8 mouse cellular contexts compared by ENCODE assay signal in the genomic region with DNA sequence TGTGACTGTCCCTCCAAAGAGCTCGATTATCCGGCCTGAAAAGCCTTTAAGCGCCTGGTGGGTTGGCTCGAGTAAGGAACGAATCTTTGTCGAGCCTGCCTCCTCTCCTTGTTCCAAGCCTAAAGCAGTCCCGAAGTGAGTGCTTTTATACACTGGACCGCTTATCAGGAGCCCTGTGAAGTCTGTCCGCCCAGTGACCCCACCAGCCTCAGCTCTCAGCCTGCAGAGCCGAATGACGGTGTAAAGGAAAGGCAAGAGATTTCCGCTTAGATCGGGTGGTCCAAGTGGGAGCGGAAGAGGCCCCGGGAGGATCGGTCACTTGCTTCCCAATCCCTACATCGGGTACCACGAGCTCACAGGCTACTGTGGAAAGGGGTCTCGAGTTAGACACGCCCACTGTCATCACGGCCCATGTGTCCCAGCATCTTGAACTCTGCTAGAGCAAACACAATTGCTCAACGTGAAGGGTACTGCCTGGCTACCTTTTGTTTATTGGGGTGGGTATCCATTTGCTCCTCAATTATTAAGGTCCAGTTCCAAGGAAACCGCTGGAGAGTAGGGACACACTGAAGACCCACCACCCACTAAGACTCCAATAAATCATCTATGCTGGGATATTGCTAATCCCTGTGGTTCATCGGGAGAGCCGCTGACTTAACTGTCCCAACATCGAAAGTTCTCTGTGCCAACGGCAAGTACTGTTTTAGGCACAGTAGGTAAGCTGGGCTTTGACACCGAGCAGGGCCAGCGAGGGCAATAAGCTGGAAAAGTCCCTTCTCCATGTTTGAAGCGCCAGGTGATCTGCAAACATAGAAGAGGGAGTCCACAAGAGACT. TPM values are rescaled to one million over a fixed set of nuclear protein-coding genes. Genes with fewer than 3 reads are reported as not detected.
DNase-seq lines count a peak whose midpoint lies in the region; ATAC-seq and TF ChIP-seq lines count a peak whose summit lies in the region.

No protein-coding gene starts in this region.

- peak overlapping the region; percentile 97 for H3K9ac ChIP-seq in embryonic facial prominence, embryonic 12.5 days
- H3K9ac ChIP-seq in hindbrain, embryonic 14.5 days: peak overlapping the region; percentile 85
- peak overlapping the region; percentile 72 for H3K9ac ChIP-seq in liver, embryonic 12.5 days

- no peak for TF ChIP-seq CTCF in testis, adult 2 months (IDR thresholded peaks at IDR 0.05; ENCODE audit: control insufficient read depth, insufficient read depth, insufficient replicate concordance, low read depth, low read length)
- TF ChIP-seq CTCF in olfactory bulb, adult 2 months (IDR thresholded peaks at IDR 0.05; ENCODE audit: insufficient read depth, low read depth, low read length): no peak

- no peak for ATAC-seq in embryonic facial prominence, embryonic 12.5 days (ENCODE audit: insufficient number of reproducible peaks, insufficient read depth, low FRiP score, low TSS enrichment)
- ATAC-seq in hindbrain, embryonic 14.5 days (ENCODE audit: low FRiP score): no peak
- no peak for ATAC-seq in liver, embryonic 12.5 days

- no peaks in the 10 kb centered on the region; the same call in 1 of the 2 replicates for H3K36me3 ChIP-seq in testis, adult 2 months (ENCODE audit: control insufficient read depth, insufficient read depth, low read length)
- H3K36me3 ChIP-seq in embryonic facial prominence, embryonic 12.5 days: 0 out of 2 replicates have a peak, but pooled peaks cover 2% of the 10 kb centered on the region
- H3K36me3 ChIP-seq in hindbrain, embryonic 14.5 days (replicated peaks; ENCODE audit: control insufficient read depth, insufficient read depth): peaks cover 3% of the 10 kb centered on the region; the same call in 1 of the 2 replicates
- H3K36me3 ChIP-seq in liver, embryonic 12.5 days: peaks cover 18% of the 10 kb centered on the region

- H3K9me3 ChIP-seq in embryonic facial prominence, embryonic 12.5 days: no peaks in the 10 kb centered on the region
- H3K9me3 ChIP-seq in hindbrain, embryonic 14.5 days (ENCODE audit: control insufficient read depth, low read length): no peaks in the 10 kb centered on the region
- H3K9me3 ChIP-seq in liver, embryonic 12.5 days (replicated peaks): no peaks in the 10 kb centered on the region

- no peak for DNase-seq in testis, postnatal 14 days (ENCODE audit: low spot score)
- no peak for DNase-seq in hindbrain, embryonic 14.5 days (ENCODE audit: low spot score)
- no peak for DNase-seq in Muller cell, postnatal 12 days (ENCODE audit: inconsistent ontology term)
- no peak for DNase-seq in left cerebral cortex, adult 18-20 months (ENCODE audit: low spot score in 2 of 2)

- no peaks in the 10 kb centered on the region for H3K27me3 ChIP-seq in testis, adult 2 months (ENCODE audit: control insufficient read depth, insufficient read depth, low read length)
- no peaks in the 10 kb centered on the region for H3K27me3 ChIP-seq in embryonic facial prominence, embryonic 12.5 days
- no peaks in the 10 kb centered on the region for H3K27me3 ChIP-seq in hindbrain, embryonic 14.5 days (ENCODE audit: control insufficient read depth, insufficient read depth, low read length)
- H3K27me3 ChIP-seq in liver, embryonic 12.5 days (replicated peaks): peaks cover 48% of the 10 kb centered on the region

- H3K4me2 ChIP-seq in embryonic facial prominence, embryonic 12.5 days (replicated peaks): peak overlapping the region; percentile 89
- peak overlapping the region; percentile 86 for H3K4me2 ChIP-seq in hindbrain, embryonic 14.5 days (replicated peaks)
- H3K4me2 ChIP-seq in liver, embryonic 12.5 days: peak overlapping the region; percentile 96

- no peak for TF ChIP-seq POLR2A in testis, adult 2 months (IDR thresholded peaks at IDR 0.05; ENCODE audit: control insufficient read depth, low read depth, low read length)
- no peak for TF ChIP-seq POLR2A in olfactory bulb, adult 2 months (IDR thresholded peaks at IDR 0.05; ENCODE audit: insufficient read depth, low read depth, low read length)

- H3K27ac ChIP-seq in testis, adult 2 months (ENCODE audit: control insufficient read depth, insufficient read depth, low read depth, low read length): peak overlapping the region; percentile 87; the same call in 1 of the 2 replicates
- peak overlapping the region; percentile 98 for H3K27ac ChIP-seq in embryonic facial prominence, embryonic 12.5 days
- peak overlapping the region; percentile 98 for H3K27ac ChIP-seq in hindbrain, embryonic 14.5 days
- H3K27ac ChIP-seq in liver, embryonic 12.5 days: peak overlapping the region; percentile 76
- peak overlapping the region; percentile 95 for H3K27ac ChIP-seq in olfactory bulb, adult 2 months (ENCODE audit: insufficient read depth, low read depth, low read length)

- H3K4me3 ChIP-seq in testis, adult 2 months (ENCODE audit: control insufficient read depth, low read depth, low read length): peak overlapping the region; percentile 90
- H3K4me3 ChIP-seq in embryonic facial prominence, embryonic 12.5 days: peak overlapping the region; percentile 91
- H3K4me3 ChIP-seq in hindbrain, embryonic 14.5 days (replicated peaks; ENCODE audit: low read length): peak overlapping the region; percentile 78
- peak overlapping the region; percentile 64 for H3K4me3 ChIP-seq in liver, embryonic 12.5 days
- H3K4me3 ChIP-seq in olfactory bulb, adult 2 months (ENCODE audit: insufficient read depth, low read depth, low read length): peak overlapping the region; percentile 63

- peaks cover 36% of the 10 kb centered on the region for H3K4me1 ChIP-seq in testis, adult 2 months (ENCODE audit: control insufficient read depth, insufficient read depth, low read length)
- peaks cover 42% of the 10 kb centered on the region for H3K4me1 ChIP-seq in embryonic facial prominence, embryonic 12.5 days
- peaks cover 46% of the 10 kb centered on the region for H3K4me1 ChIP-seq in hindbrain, embryonic 14.5 days (replicated peaks; ENCODE audit: control insufficient read depth, insufficient read depth, low read length)
- H3K4me1 ChIP-seq in liver, embryonic 12.5 days: peaks cover 76% of the 10 kb centered on the region
- H3K4me1 ChIP-seq in olfactory bulb, adult 2 months (ENCODE audit: control insufficient read depth, insufficient read depth, low read length): peaks cover 40% of the 10 kb centered on the region

- WGBS in embryonic facial prominence, embryonic 12.5 days: 19% methylated on average over 30 of the region's 30 CpGs
- 16% methylated on average over 30 of the region's 30 CpGs for WGBS in hindbrain, embryonic 14.5 days
- 18% methylated on average over 30 of the region's 30 CpGs for WGBS in liver, embryonic 12.5 days (ENCODE audit: insufficient replicate concordance)
- 19% methylated on average over 30 of the region's 30 CpGs for WGBS in olfactory bulb, adult 2 months

RNA-seq across cellular contexts. Expression of a gene that starts 0.7 kb away (rescaled TPM):
- polyA plus RNA-seq in testis, adult 2 months (2012; rRNA removed): 6.4 and 8.1 TPM in 2 replicates
- 20.6 and 21.6 TPM in 2 replicates for polyA plus RNA-seq in embryonic facial prominence, embryonic 12.5 days (2016; fragmentation: Nextera tagmentation; extraction: Ambion mirVana)
- polyA plus RNA-seq in hindbrain, embryonic 14.5 days (2014; fragmentation: Nextera tagmentation; extraction: Ambion mirVana): 22.0 and 23.4 TPM in 2 replicates
- 5.0 and 5.1 TPM in 2 replicates for polyA plus RNA-seq in liver, embryonic 12.5 days (2016; fragmentation: Nextera tagmentation; extraction: Ambion mirVana)
- not detected in 2 replicates for polyA plus RNA-seq in olfactory bulb, adult 2 months (2012; ENCODE audit: insufficient read depth, insufficient read length, low replicate concordance, missing spikeins)
- total RNA-seq in left cerebral cortex, adult 18-20 months (2021): 10 to 100 TPM; 32.4 to 35.2 TPM

RNA-seq across cellular contexts. Expression of a gene that starts 2.2 kb away (rescaled TPM):
- 102 and 104 TPM in 2 replicates for polyA plus RNA-seq in testis, adult 2 months (2012; rRNA removed)
- 447 and 479 TPM in 2 replicates for polyA plus RNA-seq in embryonic facial prominence, embryonic 12.5 days (2016; fragmentation: Nextera tagmentation; extraction: Ambion mirVana)
- 436 and 489 TPM in 2 replicates for polyA plus RNA-seq in hindbrain, embryonic 14.5 days (2014; fragmentation: Nextera tagmentation; extraction: Ambion mirVana)
- polyA plus RNA-seq in liver, embryonic 12.5 days (2016; fragmentation: Nextera tagmentation; extraction: Ambion mirVana): 364 and 370 TPM in 2 replicates
- not detected in 2 replicates for polyA plus RNA-seq in olfactory bulb, adult 2 months (2012; ENCODE audit: insufficient read depth, insufficient read length, low replicate concordance, missing spikeins)
- total RNA-seq in left cerebral cortex, adult 18-20 months (2021): 100 to 1,000 TPM; 122 to 128 TPM

RNA-seq across cellular contexts. Expression of a gene that starts 15.3 kb away (rescaled TPM):
- polyA plus RNA-seq in testis, adult 2 months (2012; rRNA removed): 17.6 and 17.7 TPM in 2 replicates
- 11.6 and 13.7 TPM in 2 replicates for polyA plus RNA-seq in embryonic facial prominence, embryonic 12.5 days (2016; fragmentation: Nextera tagmentation; extraction: Ambion mirVana)
- polyA plus RNA-seq in hindbrain, embryonic 14.5 days (2014; fragmentation: Nextera tagmentation; extraction: Ambion mirVana): 27.7 and 34.7 TPM in 2 replicates
- polyA plus RNA-seq in liver, embryonic 12.5 days (2016; fragmentation: Nextera tagmentation; extraction: Ambion mirVana): 12.6 and 14.7 TPM in 2 replicates
- not detected in 2 replicates for polyA plus RNA-seq in olfactory bulb, adult 2 months (2012; ENCODE audit: insufficient read depth, insufficient read length, low replicate concordance, missing spikeins)
- total RNA-seq in left cerebral cortex, adult 18-20 months (2021): 10 to 100 TPM; 54.7 to 57.2 TPM

RNA-seq across cellular contexts. Expression of a gene that starts 37.7 kb away (rescaled TPM):
- 7.4 and 8.2 TPM in 2 replicates for polyA plus RNA-seq in testis, adult 2 months (2012; rRNA removed)
- 3.2 and 3.4 TPM in 2 replicates for polyA plus RNA-seq in embryonic facial prominence, embryonic 12.5 days (2016; fragmentation: Nextera tagmentation; extraction: Ambion mirVana)
- 5.0 TPM in 2 replicates for polyA plus RNA-seq in hindbrain, embryonic 14.5 days (2014; fragmentation: Nextera tagmentation; extraction: Ambion mirVana)
- polyA plus RNA-seq in liver, embryonic 12.5 days (2016; fragmentation: Nextera tagmentation; extraction: Ambion mirVana): 0.32 and 0.33 TPM in 2 replicates
- 69.4 and 106 TPM in 2 replicates for polyA plus RNA-seq in olfactory bulb, adult 2 months (2012; ENCODE audit: insufficient read depth, insufficient read length, low replicate concordance, missing spikeins)
- total RNA-seq in left cerebral cortex, adult 18-20 months (2021): 100 to 1,000 TPM; 135 to 149 TPM

RNA-seq across cellular contexts. Expression of a gene that starts 43.5 kb away (rescaled TPM):
- polyA plus RNA-seq in testis, adult 2 months (2012; rRNA removed): 2.5 TPM in 2 replicates
- 2.6 and 3.0 TPM in 2 replicates for polyA plus RNA-seq in embryonic facial prominence, embryonic 12.5 days (2016; fragmentation: Nextera tagmentation; extraction: Ambion mirVana)
- polyA plus RNA-seq in hindbrain, embryonic 14.5 days (2014; fragmentation: Nextera tagmentation; extraction: Ambion mirVana): 5.2 and 5.9 TPM in 2 replicates
- 0.92 and 1.1 TPM in 2 replicates for polyA plus RNA-seq in liver, embryonic 12.5 days (2016; fragmentation: Nextera tagmentation; extraction: Ambion mirVana)
- not detected in 2 replicates for polyA plus RNA-seq in olfactory bulb, adult 2 months (2012; ENCODE audit: insufficient read depth, insufficient read length, low replicate concordance, missing spikeins)
- 100 to 1,000 TPM; 120 to 123 TPM for total RNA-seq in left cerebral cortex, adult 18-20 months (2021)
